Mouse (Mus musculus) heart, postnatal 0 days (tissue): ENCODE measurements around the gene Zfp697. TPM values are rescaled to one million over a fixed set of nuclear protein-coding genes. Genes with fewer than 3 reads are reported as not detected.
"Not testable (repeated sequence)": the region's sequence is repeated elsewhere in the genome, so short reads cannot be mapped to it uniquely, and the experiment has no call there.

Source experiments
- ATAC-seq: fragments of 200-750 bp; cut with Nextera tagmentation; 2 replicates; pipeline ENCODE4 v1.8.0; 2017; ENCODE audit warnings: low read depth, moderate number of reproducible peaks, moderate library complexity; ENCODE audit not compliant: insufficient read depth
- DNase-seq: peaks from one replicate; pipeline ENCODE4 v3.0.0-alpha.2; 2016; ENCODE audit warnings: low spot score
- H3K27ac ChIP-seq: fragments of 300-500 bp; sonication (generic); 2 replicates; pipeline ENCODE4 v1.5.1; 2014; ENCODE audit warnings: low read depth, mild to moderate bottlenecking
- H3K27me3 ChIP-seq: fragments of 300-500 bp; sonication (generic); 2 replicates; pipeline ENCODE4 v1.6.1; 2014; ENCODE audit warnings: low read length, mixed read lengths; ENCODE audit not compliant: control insufficient read depth, insufficient read depth
- H3K36me3 ChIP-seq: fragments of 300-500 bp; sonication (generic); replicated peaks from 2 replicates; pipeline ENCODE4 v1.6.1; 2014; ENCODE audit warnings: low read length, mixed read lengths; ENCODE audit not compliant: control insufficient read depth, insufficient read depth
- H3K4me1 ChIP-seq: fragments of 300-500 bp; sonication (generic); 2 replicates; pipeline ENCODE4 v1.6.1; 2014; ENCODE audit warnings: antibody characterized with exemption; ENCODE audit not compliant: control insufficient read depth, insufficient read depth
- H3K4me2 ChIP-seq: fragments of 300-500 bp; sonication (generic); 2 replicates; pipeline ENCODE4 v1.6.1; 2014; ENCODE audit warnings: low read depth, mild to moderate bottlenecking, low read length, moderate library complexity
- H3K4me3 ChIP-seq: fragments of 300-500 bp; sonication (generic); 2 replicates; pipeline ENCODE4 v1.5.1; 2014; ENCODE audit warnings: low read depth, low read length
- H3K9ac ChIP-seq: fragments of 300-500 bp; sonication (generic); replicated peaks from 2 replicates; pipeline ENCODE4 v1.6.1; 2014; ENCODE audit warnings: low read depth, low read length, mixed read lengths
- H3K9me3 ChIP-seq: fragments of 300-500 bp; sonication (generic); replicated peaks from 2 replicates; pipeline ENCODE4 v1.6.1; 2016; ENCODE audit warnings: low read length; ENCODE audit not compliant: control insufficient read depth
- CTCF ChIP-seq: IDR thresholded peaks from 2 replicates; pipeline ENCODE4 v1.5.1; 2016; ENCODE audit warnings: antibody characterized with exemption, control low read depth, low read depth
- EP300 ChIP-seq: IDR thresholded peaks from 2 replicates; pipeline ENCODE4 v1.6.1; 2016; ENCODE audit warnings: antibody characterized with exemption, low read depth
- WGBS: fragments of 180-500 bp; shearing (Covaris S2); extraction: QIAGEN DNeasy Blood & Tissue Kit; methylation state at CpG from one replicate; pipeline ENCODE4 v1.1.7; 2014; 5-methylcytosine and 5-hydroxymethylcytosine counted together
- polyA plus RNA-seq: library from polyadenylated mRNA; unstranded; fragments of >200 nt; fragmentation: Nextera tagmentation; extraction: Ambion mirVana; gene quantifications from 2 replicates; pipeline ENCODE4 v1.2.1, GENCODE M21; 2015
- total RNA-seq: library from RNA; depleted of rRNA; stranded (reverse); fragments of >200 nt; gene quantifications from 2 replicates; pipeline ENCODE4 v1.2.3, GENCODE M21; 2014; ENCODE audit warnings: low replicate concordance

Zfp697 gene
- total and polyA plus RNA-seq, 2 experiments from 2014 or later = 9.4 to 20.8 TPM

DNA sequence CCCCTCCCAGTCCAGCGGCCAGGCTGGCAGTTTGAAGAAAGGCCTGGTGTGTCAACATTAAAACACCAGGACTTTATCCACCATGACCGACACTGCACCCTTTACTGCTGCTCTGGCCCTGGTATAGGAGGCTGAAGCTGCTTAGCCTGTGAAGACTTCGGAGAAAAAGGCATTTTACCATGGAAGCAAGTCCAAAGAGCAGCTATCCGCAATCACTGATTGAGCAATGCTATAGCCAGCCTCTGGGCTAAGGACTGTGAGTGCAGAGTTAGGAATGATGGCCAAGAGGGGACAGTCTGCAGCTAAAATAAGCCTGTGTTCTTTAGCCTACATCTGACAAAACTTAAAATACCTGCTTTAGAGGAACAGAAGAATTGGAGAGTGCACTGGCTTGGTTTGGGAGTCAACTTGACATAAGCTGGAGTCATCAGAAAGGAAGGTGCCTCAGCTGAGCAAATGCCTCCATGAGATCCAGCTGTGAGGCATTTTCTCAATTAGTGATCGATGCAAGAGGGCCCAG lies 25.1 kb downstream of the Zfp697 start:
- peak overlapping the region; percentile 90 for H3K27ac ChIP-seq

DNA sequence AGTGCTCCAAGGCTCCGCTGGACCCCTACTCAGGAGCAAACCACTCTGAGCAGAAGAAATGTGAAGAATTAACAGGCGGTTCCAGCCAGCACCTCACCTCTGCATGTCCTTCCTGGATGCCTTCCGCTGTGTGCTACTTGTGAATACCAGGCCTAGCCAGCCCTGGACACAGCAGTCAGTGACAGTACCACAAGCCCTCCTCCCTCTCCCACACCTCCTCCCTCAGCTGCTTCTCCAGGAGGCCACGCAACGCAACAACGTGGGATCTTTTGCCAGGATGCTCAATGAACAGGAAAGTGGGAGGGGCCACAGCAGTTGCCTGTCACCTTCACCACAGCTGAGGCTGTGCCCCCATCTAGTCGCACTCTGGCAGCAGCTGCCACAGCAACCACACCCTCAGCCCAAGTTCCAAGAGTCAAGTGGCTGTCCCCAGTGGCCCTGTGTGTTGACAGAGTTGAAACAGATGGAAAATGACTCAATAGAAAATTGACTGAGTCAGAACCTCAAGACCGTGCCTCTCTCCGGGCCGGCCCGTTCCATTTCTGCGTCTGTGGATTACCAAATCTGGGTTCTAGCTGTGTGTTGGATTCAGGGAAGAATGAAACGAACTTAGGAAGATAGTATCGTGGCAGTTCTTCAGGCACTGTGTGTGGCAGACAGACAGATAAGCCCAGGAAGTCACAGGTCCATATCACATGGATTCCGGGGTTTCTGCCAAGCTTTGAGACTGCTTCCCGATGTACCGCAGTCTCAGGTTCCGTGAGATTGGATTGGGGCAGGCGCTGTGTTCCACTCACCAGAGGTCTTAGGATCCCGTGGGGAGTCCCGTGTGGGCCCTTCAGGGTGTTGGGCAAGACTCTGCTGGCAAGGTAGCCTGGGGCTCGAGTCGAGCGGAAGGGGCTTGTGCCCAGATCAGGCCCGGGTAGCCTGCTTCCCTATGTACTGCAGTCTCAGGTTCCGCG lies 28.6 kb downstream of the Zfp697 start:
- not testable (repeated sequence) for H3K36me3 ChIP-seq, H3K9me3 ChIP-seq, H3K9ac ChIP-seq, DNase-seq, H3K27me3 ChIP-seq, H3K4me3 ChIP-seq, H3K4me2 ChIP-seq
- ATAC-seq = peak; percentile 92
- H3K4me1 ChIP-seq = peaks cover 64% of the 10 kb centered on the region
- WGBS = 35% methylated on average over 14 of the region's 27 CpGs
- H3K27ac ChIP-seq = peak overlapping the region; percentile 88

More for the DNA sequence above, 25.1 kb downstream of the Zfp697 start:
- not testable (repeated sequence) for ATAC-seq, H3K9me3 ChIP-seq, DNase-seq, H3K36me3 ChIP-seq, H3K9ac ChIP-seq, H3K4me3 ChIP-seq, H3K27me3 ChIP-seq, H3K4me2 ChIP-seq
- WGBS = 38% methylated on average over 5 of the region's 5 CpGs
- peaks cover 35% of the 10 kb centered on the region for H3K4me1 ChIP-seq

DNA sequence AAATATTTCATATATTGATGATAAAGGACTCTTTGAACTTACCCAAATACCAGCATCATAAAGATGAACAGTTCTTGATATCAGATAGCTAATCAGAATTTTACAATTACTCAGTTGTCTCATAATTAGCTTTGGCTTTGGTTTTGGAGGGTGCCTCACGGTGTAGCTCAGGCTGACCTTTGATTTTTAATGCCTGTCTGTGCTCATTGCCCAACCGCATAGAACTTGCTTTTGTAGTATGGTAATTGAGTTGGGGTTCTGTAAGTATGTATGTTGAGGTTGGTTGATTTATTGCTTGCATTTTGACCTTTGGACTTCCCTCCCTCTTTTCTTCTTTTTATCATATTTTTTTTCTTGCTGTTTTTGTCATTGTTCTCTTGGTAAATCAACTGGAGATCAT lies 31.5 kb downstream of the Zfp697 start:
- Histone ChIP-seq H3K27me3 (no peaks in the 10 kb centered on the region), H3K9ac (no peak overlapping the region), H3K4me2 (no peak overlapping the region), H3K27ac (peak overlapping the region; percentile 91), H3K4me1 (peaks cover 67% of the 10 kb centered on the region), H3K36me3 (no peaks in the 10 kb centered on the region), H3K9me3 (no peaks in the 10 kb centered on the region), H3K4me3 (no peak overlapping the region)
- ATAC-seq (no peak), DNase-seq (no peak)
- TF ChIP-seq CTCF = no peak
- TF ChIP-seq EP300 = no peak
- WGBS = 59% methylated on average over 2 of the region's 2 CpGs

DNA sequence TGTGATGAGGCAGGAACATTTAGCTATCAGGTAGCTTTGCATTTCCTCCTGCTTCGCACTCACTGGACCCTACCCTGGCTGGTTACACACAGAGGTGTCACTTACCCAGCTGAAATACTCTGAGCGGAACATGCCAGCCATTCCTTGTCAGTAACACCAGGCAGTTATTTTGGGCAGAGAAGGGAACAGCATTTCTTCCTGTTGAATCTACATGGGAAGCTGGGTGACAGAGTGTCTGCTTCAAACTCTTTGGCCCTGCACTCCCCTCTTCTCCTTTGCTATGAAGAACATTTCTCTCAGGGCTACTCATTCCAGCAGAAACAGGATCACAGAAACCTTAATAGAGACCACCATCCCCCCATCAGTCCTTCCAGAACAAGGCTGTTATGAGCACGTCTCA lies 32.0 kb downstream of the Zfp697 start:
- Histone ChIP-seq H3K4me2 (no peak overlapping the region), H3K9me3 (no peaks in the 10 kb centered on the region), H3K27ac (peak overlapping the region; percentile 91), H3K4me1 (peaks cover 71% of the 10 kb centered on the region), H3K27me3 (no peaks in the 10 kb centered on the region), H3K9ac (no peak overlapping the region; the same call in 1 of the 2 replicates), H3K4me3 (no peak overlapping the region), H3K36me3 (no peaks in the 10 kb centered on the region)
- TF ChIP-seq CTCF (no peak), EP300 (peak; percentile 79)
- ATAC-seq = peak; percentile 36; the same call in 1 of the 2 replicates
- WGBS = 38% methylated on average over 3 of the region's 3 CpGs
- peak; percentile 74 for DNase-seq

DNA sequence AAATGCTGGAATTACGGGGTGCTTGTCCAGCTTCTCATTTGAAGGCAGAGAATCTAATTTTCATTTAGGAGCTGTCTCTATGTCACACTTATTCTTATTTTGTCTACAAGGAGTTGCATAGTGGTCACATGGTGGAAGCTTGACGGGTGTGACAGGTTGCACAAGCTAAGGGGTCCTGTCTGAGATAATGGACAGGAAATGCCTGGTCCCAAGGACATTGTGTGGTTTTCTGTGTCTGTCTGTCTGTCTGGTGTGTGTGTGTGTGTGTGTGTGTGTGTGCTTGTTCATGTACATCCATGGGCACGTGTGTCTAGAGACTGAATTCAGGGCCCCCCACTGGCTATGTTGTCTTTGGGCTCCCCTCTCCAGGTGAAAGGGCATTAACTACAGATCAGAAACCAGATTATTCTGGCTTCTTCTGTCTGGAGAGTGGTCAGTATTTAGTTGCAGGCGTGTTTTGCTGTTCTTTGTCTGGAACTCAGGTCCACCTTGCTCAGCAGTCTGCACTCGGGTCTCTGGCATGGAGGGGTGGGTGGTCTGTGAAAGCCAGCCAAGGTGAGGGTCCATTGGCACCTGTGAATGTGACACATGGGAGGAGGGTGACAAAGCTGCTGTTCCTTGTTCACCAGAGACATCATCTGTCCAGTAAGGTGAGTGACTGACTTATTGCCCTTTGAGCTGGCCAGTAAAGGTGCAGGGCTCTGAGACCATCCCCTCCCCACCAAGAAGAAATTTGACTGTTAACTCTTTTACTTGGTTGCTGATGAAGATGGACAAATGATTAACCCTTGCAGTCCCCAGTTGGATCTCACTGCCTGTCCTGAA lies 34.4 kb downstream of the Zfp697 start:
- peak overlapping the region; percentile 30 for H3K4me2 ChIP-seq
- H3K9me3 ChIP-seq = no peaks in the 10 kb centered on the region
- H3K27ac ChIP-seq = peak overlapping the region; percentile 64
- H3K4me3 ChIP-seq = no peak overlapping the region
- H3K27me3 ChIP-seq = no peaks in the 10 kb centered on the region
- H3K9ac ChIP-seq = no peak overlapping the region
- H3K36me3 ChIP-seq = no peaks in the 10 kb centered on the region
- TF ChIP-seq CTCF = no peak
- no peak for TF ChIP-seq EP300
- 56% methylated on average over 5 of the region's 5 CpGs for WGBS
- peak; percentile 10 for DNase-seq
- H3K4me1 ChIP-seq = peaks cover 70% of the 10 kb centered on the region
- no peak; the same call in 1 of the 2 replicates for ATAC-seq
